Mouse (Mus musculus): ENCODE measurements around the gene Tprg.
A peak's percentile ranks its signal among the peaks of the same experiment; 100 is the strongest.

Tprg gene

DNA sequence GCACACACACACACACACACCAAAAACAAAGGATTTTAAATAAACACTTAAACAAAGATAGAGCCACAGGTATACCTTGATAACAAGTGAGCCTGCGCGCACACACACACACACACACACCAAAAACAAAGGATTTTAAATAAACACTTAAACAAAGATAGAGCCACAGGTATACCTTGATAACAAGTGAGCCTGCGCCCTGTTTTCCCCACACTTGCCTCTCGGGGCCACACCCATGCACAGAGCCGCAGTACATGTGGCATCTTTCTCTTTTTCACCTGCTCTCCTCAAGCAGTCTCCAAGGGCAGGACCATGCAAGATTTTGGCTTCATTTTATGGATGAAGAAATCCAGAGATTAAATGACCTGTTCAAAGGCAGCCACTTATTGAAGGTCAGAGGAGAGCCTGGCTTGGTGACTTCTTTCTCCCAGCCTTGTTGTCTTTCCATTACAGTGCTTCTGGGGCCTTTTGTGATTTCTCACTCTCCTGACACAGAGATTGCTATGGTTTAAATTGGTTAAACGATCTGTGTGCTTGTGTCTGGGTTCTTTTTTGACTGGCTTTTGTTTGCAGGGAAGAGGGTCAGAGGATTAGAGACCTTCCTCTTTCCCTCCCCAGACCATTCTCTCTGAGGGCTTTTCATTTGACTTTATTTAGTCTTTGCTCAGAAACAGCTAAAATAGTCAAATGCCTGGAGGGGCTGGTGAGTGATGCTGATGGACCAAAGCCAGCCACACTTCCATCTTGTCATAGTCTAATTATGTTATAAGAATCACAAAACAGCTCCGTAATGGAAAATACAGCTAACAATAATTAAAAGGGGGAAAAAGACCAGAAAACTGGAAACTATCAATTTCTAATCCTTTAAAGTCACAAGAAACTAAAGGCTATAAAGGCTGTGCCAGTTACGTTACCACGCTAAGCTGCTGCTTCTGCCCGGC is 46.9 kb downstream of the Tprg start:
- DNase-seq (ENCODE audit: low read depth), result no peak

- no peak for DNase-seq (ENCODE audit: low read depth)
Observed at GRCm38 (mm10) chr16:25335058-25335703, 48.6 kb downstream of the Tprg start.

DNA sequence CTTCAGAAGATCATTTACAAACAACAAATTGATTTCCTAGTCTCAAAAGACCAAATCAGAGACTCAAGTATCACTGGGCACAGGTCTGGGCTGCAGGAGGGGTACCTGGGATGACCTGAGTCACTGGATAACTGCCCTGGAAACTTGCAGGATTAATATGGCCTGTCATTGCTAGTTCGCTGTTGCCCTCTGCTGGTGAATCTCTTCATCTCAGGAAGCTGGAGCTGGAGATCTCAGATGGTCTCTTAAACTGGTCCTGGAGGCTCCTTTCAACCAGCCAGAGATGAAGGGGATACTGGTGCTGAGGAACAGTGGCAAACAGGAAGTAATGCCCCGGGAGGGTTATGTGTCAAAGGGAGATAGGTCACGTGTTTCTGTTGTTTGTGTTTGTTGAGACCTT is 63.0 kb downstream of the Tprg start:
- DNase-seq (ENCODE audit: low read depth), result peak; percentile 49

- no peak for DNase-seq (ENCODE audit: low read depth)
Observed at GRCm38 (mm10) chr16:25367834-25368233, 81.2 kb downstream of the Tprg start.

- DNase-seq (ENCODE audit: low read depth), result no peak
Observed at GRCm38 (mm10) chr16:25369984-25370412, 83.4 kb downstream of the Tprg start.

DNA sequence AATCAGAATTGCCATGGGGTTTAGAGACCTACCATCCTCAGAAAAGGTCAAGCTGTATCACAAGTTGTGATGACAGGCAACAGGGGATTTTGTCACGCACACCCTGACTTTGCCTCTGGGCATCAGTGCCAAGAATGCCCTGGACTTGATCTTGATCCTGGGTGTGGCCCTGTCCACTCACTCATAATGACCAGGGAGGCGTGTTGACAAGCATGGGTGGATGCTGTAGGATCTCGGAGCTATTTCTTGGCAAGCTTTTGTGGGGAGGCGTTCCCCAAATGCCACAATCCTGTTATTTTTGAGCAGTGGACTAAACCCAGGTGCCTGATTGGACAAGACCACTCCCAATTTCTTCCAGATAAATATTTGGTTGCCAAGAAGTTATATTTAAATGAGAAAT is 87.5 kb downstream of the Tprg start:
- no peak for DNase-seq (ENCODE audit: low read depth)

GRCm38 (mm10) chr16:25374775-25375174 is 88.2 kb downstream of the Tprg start:
- DNase-seq (ENCODE audit: low read depth), result no peak

DNA sequence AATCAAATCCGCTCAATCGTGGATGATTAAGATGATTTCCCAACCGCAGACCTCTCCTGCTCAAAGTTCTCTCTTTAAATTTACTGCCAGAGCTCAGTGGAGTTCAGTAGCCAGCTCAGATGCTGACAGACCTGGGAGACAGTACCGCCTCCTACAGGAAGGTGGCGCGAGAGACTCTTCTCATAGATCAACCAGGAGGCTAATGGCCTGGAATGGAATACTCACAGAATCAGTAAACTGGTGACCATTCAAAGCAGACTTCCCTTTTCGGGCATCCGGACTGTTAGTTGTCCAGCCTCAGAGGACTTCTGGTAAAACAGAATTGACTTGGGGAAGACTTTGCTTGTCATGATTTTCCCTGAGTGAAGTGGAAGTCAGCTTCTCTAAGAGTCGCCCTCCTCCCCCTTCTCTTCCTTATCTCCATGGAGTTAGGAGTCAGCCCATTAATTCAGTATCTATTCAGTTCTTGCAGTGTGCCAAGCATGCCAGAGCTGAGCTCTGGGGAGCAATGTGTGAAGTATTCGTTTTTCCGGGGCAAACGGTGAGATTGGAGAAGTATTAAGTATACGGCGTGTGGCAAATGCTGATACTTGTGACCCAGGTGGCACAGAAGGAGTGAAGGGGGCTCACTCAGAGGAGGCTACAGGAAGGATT is 90.2 kb downstream of the Tprg start:
- peak; percentile 60 for DNase-seq (ENCODE audit: low read depth)

DNA sequence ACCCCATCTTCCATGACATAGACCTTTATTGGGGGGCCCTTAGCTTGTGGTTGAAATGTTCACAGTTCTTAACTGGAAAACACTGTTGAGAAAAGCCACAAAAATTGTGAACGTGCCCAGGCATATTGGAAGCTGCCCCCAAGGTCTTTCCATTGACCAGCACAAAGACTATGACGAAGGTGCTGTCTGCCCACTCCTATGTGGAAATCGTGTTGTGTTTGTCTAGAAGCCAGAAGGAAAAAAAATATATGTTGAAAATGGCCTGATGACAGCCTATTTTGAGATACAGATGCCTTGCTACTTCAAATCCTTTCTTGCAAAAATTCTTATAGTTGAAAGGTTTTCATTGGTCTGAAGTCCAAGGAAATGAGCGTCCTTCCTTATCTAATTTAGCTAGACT is 91.1 kb downstream of the Tprg start:
- no peak for DNase-seq (ENCODE audit: low read depth)

GRCm38 (mm10) chr16:25385498-25386192 is 99.0 kb downstream of the Tprg start:
- no peak for DNase-seq (ENCODE audit: low read depth)

DNA sequence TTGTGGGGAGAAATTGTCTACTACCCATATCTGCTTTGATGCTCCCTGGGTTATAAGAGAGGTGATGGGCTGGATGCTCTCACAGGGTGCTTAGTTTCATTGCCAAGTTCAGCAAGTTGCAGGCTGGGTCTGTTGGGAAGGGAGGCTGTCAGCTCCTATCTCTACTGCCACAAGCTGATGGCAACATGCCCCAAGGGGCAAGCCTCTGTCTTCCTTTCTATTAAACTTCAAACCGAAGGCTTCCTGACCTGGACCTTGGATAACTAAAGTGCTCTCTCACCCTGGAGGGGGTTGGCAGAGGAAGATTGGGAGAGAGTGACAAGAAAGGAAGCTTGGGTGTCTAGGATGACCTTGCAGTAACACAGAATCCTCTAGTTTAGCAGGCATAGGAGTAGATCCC is 108.1 kb downstream of the Tprg start:
- no peak for DNase-seq (ENCODE audit: low read depth)

- DNase-seq (ENCODE audit: low read depth), result no peak
Observed at GRCm38 (mm10) chr16:25404156-25404555, 117.5 kb downstream of the Tprg start.

- DNase-seq (ENCODE audit: low read depth), result no peak
Observed at GRCm38 (mm10) chr16:25407204-25407886, 120.7 kb downstream of the Tprg start.

- DNase-seq (ENCODE audit: low read depth), result no peak
Observed at GRCm38 (mm10) chr16:25408032-25408431, 121.4 kb downstream of the Tprg start.

- DNase-seq (ENCODE audit: low read depth), result no peak
Observed at GRCm38 (mm10) chr16:25411307-25411706, 124.7 kb downstream of the Tprg start.

DNA sequence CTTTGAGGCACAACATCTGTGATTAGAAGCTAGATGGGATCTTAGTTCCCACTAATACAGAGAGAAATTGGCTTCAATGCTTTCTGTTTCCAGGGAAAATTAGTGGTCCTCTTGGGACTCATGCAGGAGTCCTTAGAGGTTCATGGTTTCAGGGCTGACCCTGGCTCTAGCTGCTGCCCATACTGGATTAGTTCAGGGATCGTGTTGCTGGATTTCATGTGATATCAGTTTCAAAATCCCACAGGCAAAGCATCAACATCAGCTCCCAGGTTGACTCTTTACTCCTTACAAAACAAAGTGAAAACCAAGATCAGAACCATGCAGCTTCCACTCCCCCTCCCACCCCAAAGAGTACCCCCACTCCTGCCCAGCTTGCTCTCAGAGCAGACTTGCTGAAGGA is 127.3 kb downstream of the Tprg start:
- no peak for DNase-seq (ENCODE audit: low read depth)

- no peak for DNase-seq (ENCODE audit: low read depth)
Observed at GRCm38 (mm10) chr16:25415186-25415585, 128.6 kb downstream of the Tprg start.

DNA sequence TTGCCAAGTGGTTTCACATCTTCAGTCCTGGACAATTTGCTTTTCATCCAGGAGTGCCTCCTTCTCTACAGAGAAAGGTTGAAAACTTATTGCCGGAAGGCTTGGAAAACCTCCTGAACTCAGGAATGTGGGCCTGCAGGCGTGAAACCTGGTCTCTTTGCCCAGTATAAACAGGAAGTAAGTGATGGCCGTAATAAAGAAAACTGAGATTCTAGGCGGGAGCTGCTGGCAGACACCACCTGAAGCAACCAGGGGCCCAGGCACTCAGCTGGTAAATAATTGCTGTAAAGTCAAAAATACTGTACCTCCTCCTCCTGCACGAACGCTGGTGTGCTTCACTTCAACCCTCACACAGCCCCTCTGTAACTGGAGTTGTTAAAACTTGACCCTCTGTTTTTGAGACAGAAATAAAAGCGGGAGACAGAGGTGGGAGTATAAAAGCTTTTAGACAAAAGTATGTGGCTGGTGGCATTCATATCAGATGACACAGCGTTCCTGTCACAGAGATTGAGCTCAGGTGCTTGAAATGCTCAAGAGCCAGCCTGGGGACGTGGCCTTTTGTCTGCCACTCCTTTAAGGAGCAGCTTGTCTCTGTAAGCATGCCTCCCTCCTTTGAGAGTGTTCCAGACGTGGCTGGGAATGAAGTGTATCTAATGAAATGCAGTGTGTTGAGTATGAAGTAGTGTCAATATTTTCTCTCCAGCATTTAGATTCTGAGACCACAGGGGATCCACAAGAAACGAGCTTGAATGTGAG is 131.4 kb downstream of the Tprg start:
- DNase-seq (ENCODE audit: low read depth), result no peak

GRCm38 (mm10) chr16:25422997-25423396 is 136.4 kb downstream of the Tprg start:
- DNase-seq (ENCODE audit: low read depth), result no peak

DNA sequence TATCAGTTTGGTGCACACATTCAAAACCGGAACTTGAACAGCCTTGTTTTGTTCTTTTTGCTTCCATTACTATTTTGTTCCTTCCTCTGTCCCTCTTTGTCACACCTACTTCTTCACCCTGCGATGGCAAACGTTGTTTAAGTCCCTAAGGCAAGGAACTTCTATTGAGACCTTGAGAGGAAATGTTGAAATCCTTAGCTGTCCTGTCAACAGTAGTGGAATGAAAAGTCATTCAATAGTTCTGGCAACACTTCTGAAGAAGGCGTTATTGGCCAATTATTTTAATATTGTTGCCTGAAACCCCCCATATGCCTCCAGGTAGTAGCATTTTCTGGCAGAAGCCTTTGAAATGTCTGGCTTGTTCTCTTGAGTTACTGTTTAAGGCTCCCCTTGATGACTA is 137.4 kb downstream of the Tprg start:
- DNase-seq (ENCODE audit: low read depth), result no peak

DNA sequence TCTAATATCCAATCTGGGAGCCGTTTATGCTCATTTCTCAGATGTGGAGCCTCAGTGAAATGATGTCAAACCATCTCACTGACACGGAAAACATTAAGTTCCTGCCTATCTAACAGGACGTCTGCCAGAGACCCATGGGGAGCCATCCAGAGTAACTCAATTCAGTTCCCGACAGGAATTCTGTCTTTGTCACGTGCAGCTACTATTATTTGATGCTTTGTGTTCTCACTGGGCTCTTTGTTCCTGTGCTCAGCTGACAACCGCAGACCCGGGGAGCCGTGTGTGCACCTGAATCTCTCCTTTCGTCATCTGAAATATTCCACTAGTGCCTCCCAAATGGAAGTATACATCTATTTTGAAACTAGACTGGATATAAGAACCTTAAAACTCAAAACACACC is 138.3 kb downstream of the Tprg start:
- no peak for DNase-seq (ENCODE audit: low read depth)

Data from induced T-regulatory cell, adult 2 months (primary cell).